ENCODE assay signal across 9 mouse cellular contexts in genomic region chr1:72871337-72871696, GRCm38 (mm10). TPM values are rescaled to one million over a fixed set of nuclear protein-coding genes. Genes with fewer than 3 reads are reported as not detected.
DNase-seq lines count a peak whose midpoint lies in the region; ATAC-seq and TF ChIP-seq lines count a peak whose summit lies in the region.
"Had no signal": no experiment of that assay in that cellular context is flagged by ENCODE, and none has a peak within 500 bp of the region (broad histone marks: within the 10 kb centered on the region; RNA-seq: fewer than 3 reads in every experiment).

No protein-coding gene starts in this region.

- no peaks in the 10 kb centered on the region for H3K9me3 ChIP-seq in hindbrain, embryonic 14.5 days (ENCODE audit: control insufficient read depth, low read length)
- no peaks in the 10 kb centered on the region for H3K9me3 ChIP-seq in midbrain, embryonic 14.5 days (ENCODE audit: control insufficient read depth, low read length)

- peak overlapping the region; percentile 96 for H3K4me2 ChIP-seq in hindbrain, embryonic 14.5 days (replicated peaks)
- H3K4me2 ChIP-seq in midbrain, embryonic 14.5 days (ENCODE audit: low read length) = peak overlapping the region; percentile 93

- no peaks in the 10 kb centered on the region for H3K36me3 ChIP-seq in kidney, adult 2 months (ENCODE audit: control insufficient read depth, insufficient read depth, low read length)
- no peaks in the 10 kb centered on the region for H3K36me3 ChIP-seq in hindbrain, embryonic 14.5 days (replicated peaks; ENCODE audit: control insufficient read depth, insufficient read depth)
- no peaks in the 10 kb centered on the region for H3K36me3 ChIP-seq in midbrain, embryonic 14.5 days (ENCODE audit: control insufficient read depth, insufficient read depth, low read length)

- peak overlapping the region; percentile 66 for H3K9ac ChIP-seq in hindbrain, embryonic 14.5 days
- H3K9ac ChIP-seq in midbrain, embryonic 14.5 days (replicated peaks; ENCODE audit: low read length) = peak overlapping the region; percentile 56

- H3K27me3 ChIP-seq in kidney, adult 2 months (replicated peaks; ENCODE audit: control insufficient read depth, insufficient read depth, low read length) = no peaks in the 10 kb centered on the region
- H3K27me3 ChIP-seq in hindbrain, embryonic 14.5 days (ENCODE audit: control insufficient read depth, insufficient read depth, low read length) = peaks cover 28% of the 10 kb centered on the region; the same call in 1 of the 2 replicates
- peaks cover 23% of the 10 kb centered on the region; the same call in 1 of the 2 replicates for H3K27me3 ChIP-seq in midbrain, embryonic 14.5 days (ENCODE audit: control insufficient read depth, insufficient read depth, low read length)

- H3K4me3 ChIP-seq in kidney, adult 2 months (ENCODE audit: insufficient read depth, low read depth, low read length) = peak overlapping the region; percentile 45
- peak overlapping the region; percentile 32 for H3K4me3 ChIP-seq in brown adipose tissue, adult 24 weeks (ENCODE audit: insufficient read depth, low read depth, low read length)
- peak overlapping the region; percentile 52 for H3K4me3 ChIP-seq in hindbrain, embryonic 14.5 days (replicated peaks; ENCODE audit: low read length)
- peak overlapping the region; percentile 49 for H3K4me3 ChIP-seq in midbrain, embryonic 14.5 days (replicated peaks; ENCODE audit: low read depth, low read length)

- H3K4me1 ChIP-seq in kidney, adult 2 months (ENCODE audit: control insufficient read depth, insufficient read depth, low read length) = peaks cover 3% of the 10 kb centered on the region; the same call in 1 of the 2 replicates
- H3K4me1 ChIP-seq in brown adipose tissue, adult 24 weeks (ENCODE audit: control insufficient read depth, insufficient read depth, insufficient read length, low read length) = peaks cover 6% of the 10 kb centered on the region; the same call in 1 of the 2 replicates
- H3K4me1 ChIP-seq in hindbrain, embryonic 14.5 days (replicated peaks; ENCODE audit: control insufficient read depth, insufficient read depth, low read length) = peaks cover 48% of the 10 kb centered on the region
- peaks cover 29% of the 10 kb centered on the region for H3K4me1 ChIP-seq in midbrain, embryonic 14.5 days (ENCODE audit: control insufficient read depth, insufficient read depth, low read length)

- TF ChIP-seq CTCF in kidney, adult 2 months (conservative IDR thresholded peaks at IDR 0.05; ENCODE audit: insufficient read depth, insufficient read length, low read depth, low read length) = no peak

- peak overlapping the region; percentile 87 for H3K27ac ChIP-seq in kidney, adult 2 months (ENCODE audit: insufficient read depth, low read depth, low read length)
- H3K27ac ChIP-seq in brown adipose tissue, adult 24 weeks (replicated peaks; ENCODE audit: low read depth, low read length) = 0 out of 2 replicates have a peak overlapping the region, but pooled peaks have one; percentile 2
- H3K27ac ChIP-seq in hindbrain, embryonic 14.5 days = peak overlapping the region; percentile 84
- peak overlapping the region; percentile 74 for H3K27ac ChIP-seq in midbrain, embryonic 14.5 days (replicated peaks; ENCODE audit: low read depth, low read length)

- DNase-seq in kidney, adult 2 months = no peak
- no peak for DNase-seq in kidney, postnatal 14 days
- DNase-seq in hindbrain, embryonic 14.5 days (ENCODE audit: low spot score) = no peak
- no peak for DNase-seq in midbrain, embryonic 14.5 days
- DNase-seq in frontal cortex, postnatal 14 days (ENCODE audit: low spot score in 2 of 2) = no peak

- no peak for TF ChIP-seq POLR2A in kidney, adult 2 months (IDR thresholded peaks at IDR 0.05; ENCODE audit: low read depth, low read length)

- peak; percentile 25; the same call in 1 of the 2 replicates for ATAC-seq in hindbrain, embryonic 14.5 days (ENCODE audit: low FRiP score)
- peak; percentile 3; the same call in 1 of the 2 replicates for ATAC-seq in midbrain, embryonic 14.5 days (ENCODE audit: low FRiP score, low TSS enrichment)
- ATAC-seq in monocyte, adult 5-6 weeks (replicated peaks; ENCODE audit: insufficient number of reproducible peaks, low FRiP score, low TSS enrichment, poor library complexity, severe bottlenecking) = no peak
- no peak for ATAC-seq in CD4-positive, CD25-positive, alpha-beta regulatory T cell, adult 4 months

- WGBS in kidney, adult 2 months = 0% methylated on average over 6 of the region's 6 CpGs
- under 1% methylated on average over 6 of the region's 6 CpGs for WGBS in hindbrain, embryonic 14.5 days
- WGBS in midbrain, embryonic 14.5 days = under 1% methylated on average over 6 of the region's 6 CpGs

RNA-seq across cellular contexts. Expression of gene Igfbp5, which starts 3.4 kb away (rescaled TPM):
- 229 and 273 TPM in 2 replicates for polyA plus RNA-seq in kidney, adult 2 months (2012; rRNA removed)
- 55.5 and 82.6 TPM in 2 replicates for polyA plus RNA-seq in brown adipose tissue, adult 24 weeks (2012; ENCODE audit: insufficient read depth, insufficient read length, missing spikeins)
- polyA plus RNA-seq in hindbrain, embryonic 14.5 days (2014; fragmentation: Nextera tagmentation; extraction: Ambion mirVana) = 47.5 and 54.4 TPM in 2 replicates
- 22.4 and 30.4 TPM in 2 replicates for polyA plus RNA-seq in midbrain, embryonic 14.5 days (2014; fragmentation: Nextera tagmentation; extraction: Ambion mirVana)
- 0.19 to 0.64 TPM in 2 of 3 replicates, not detected in the other for total RNA-seq in monocyte, adult 5-6 weeks (2017)
- not detected for polyA plus RNA-seq in CD4-positive, CD25-positive, alpha-beta regulatory T cell, adult 4 months (2017; shearing (Covaris generic))

RNA-seq across cellular contexts. Expression of gene Igfbp2, which starts 47.0 kb away (rescaled TPM):
- polyA plus RNA-seq in kidney, adult 2 months (2012; rRNA removed) = 12.6 and 13.5 TPM in 2 replicates
- polyA plus RNA-seq in brown adipose tissue, adult 24 weeks (2012; ENCODE audit: insufficient read depth, insufficient read length, missing spikeins) = 1.1 TPM in 1 of 2 replicates, not detected in the other
- 443 and 473 TPM in 2 replicates for polyA plus RNA-seq in hindbrain, embryonic 14.5 days (2014; fragmentation: Nextera tagmentation; extraction: Ambion mirVana)
- polyA plus RNA-seq in midbrain, embryonic 14.5 days (2014; fragmentation: Nextera tagmentation; extraction: Ambion mirVana) = 200 and 310 TPM in 2 replicates
- total RNA-seq in monocyte, adult 5-6 weeks (2017) = not detected in 3 replicates
- polyA plus RNA-seq in CD4-positive, CD25-positive, alpha-beta regulatory T cell, adult 4 months (2017; shearing (Covaris generic)) = not detected
- total RNA-seq: common myeloid progenitor, adult 5-6 weeks had no signal

Comparison
In these comparisons a context has a peak if more than half of its experiments do, and no peak if none do; other contexts are left out.
1. H3K27ac ChIP-seq: peak in every context shown above with its lines; median percentile 87 in kidney, adult 2 months; 84 in hindbrain, embryonic 14.5 days; 74 in midbrain, embryonic 14.5 days; 2 in brown adipose tissue, adult 24 weeks.
2. ATAC-seq: peak in hindbrain, embryonic 14.5 days (single experiment) and midbrain, embryonic 14.5 days (single experiment); none in monocyte, adult 5-6 weeks (single experiment) and CD4-positive, CD25-positive, alpha-beta regulatory T cell, adult 4 months (single experiment).
3. RNA of gene Igfbp5, which starts 3.4 kb away (polyA plus RNA-seq): 229 to 273 TPM in kidney, adult 2 months, 55.5 to 82.6 TPM in brown adipose tissue, adult 24 weeks, 47.5 to 54.4 TPM in hindbrain, embryonic 14.5 days and 22.4 to 30.4 TPM in midbrain, embryonic 14.5 days; not detected in CD4-positive, CD25-positive, alpha-beta regulatory T cell, adult 4 months; every median in the first group is over 10 times any median in the second.
4. RNA of gene Igfbp2, which starts 47.0 kb away (polyA plus RNA-seq): 443 to 473 TPM in hindbrain, embryonic 14.5 days and 200 to 310 TPM in midbrain, embryonic 14.5 days; 12.6 to 13.5 TPM in kidney, adult 2 months, 1.1 TPM in brown adipose tissue, adult 24 weeks and not detected in CD4-positive, CD25-positive, alpha-beta regulatory T cell, adult 4 months; every median in the first group is over 10 times any median in the second.
5. Peak in every context shown above with its lines, with median percentiles within 50 percentile points of each other: H3K4me3 ChIP-seq.